Mouse (Mus musculus) layer of hippocampus, adult 6 months (tissue): ENCODE measurements around the gene Arhgef16. TPM values are rescaled to one million over a fixed set of nuclear protein-coding genes. Genes with fewer than 3 reads are reported as not detected.

Source experiments
- long read RNA-seq, 2 experiments: library from polyadenylated mRNA; unstranded; transcript quantifications; one replicate each; pipeline ENCODE4 v2.0.0; 2019 to 2020
- polyA plus RNA-seq: library from polyadenylated mRNA; unstranded; fragments of <200 nt; fragmentation: Nextera tagmentation; gene quantifications from 2 replicates; pipeline ENCODE4 v1.2.3, GENCODE M21; 2021

Gene Arhgef16
- 0.25 and 0.55 TPM in 2 replicates for polyA plus RNA-seq
- long read RNA-seq, experiment 1, result 0 reads
- long read RNA-seq, experiment 2, partial matches to known transcripts, result 0 of 5 reads
- long read RNA-seq, experiment 2, other reads (novel, unspliced or antisense), result 3 of 5 reads

GRCm38 (mm10) chr4:154301466-154301881 is at the start of gene Arhgef16:
Gene Arhgef16 (minus strand): TSS chr4:154301676.

DNA sequence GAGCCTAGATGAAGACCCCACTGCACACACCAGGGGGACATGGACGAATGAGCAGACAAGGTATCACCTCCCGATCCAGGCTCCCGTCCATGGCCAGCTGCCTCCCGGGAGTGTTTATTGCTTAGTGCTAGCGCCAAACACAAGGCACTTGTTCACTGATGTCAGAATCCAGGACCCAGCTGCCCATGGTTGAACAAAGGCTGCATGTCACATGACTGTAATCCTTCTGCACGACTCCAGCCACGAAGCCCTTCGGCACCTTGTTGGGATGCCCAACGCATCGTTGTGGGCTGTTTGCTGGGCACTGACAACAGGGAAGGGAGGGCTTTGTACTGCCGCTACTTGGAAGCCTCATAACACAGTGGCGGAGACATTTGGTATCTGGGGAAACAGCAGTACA is 34.3 kb upstream of the Arhgef16 start, which contains the start of gene B230104I21Rik:
Gene B230104I21Rik (plus strand): TSS at position 367 of the 400 bp plus-strand sequence.

Other genes with a start within 250 kb of the Arhgef16 start
- 0.36 and 0.79 TPM in 2 replicates for gene Trp73, start 161.5 kb downstream of the Arhgef16 start, polyA plus RNA-seq
- gene Wrap73, start 159.3 kb downstream of the Arhgef16 start, polyA plus RNA-seq, result 30.6 and 32.1 TPM in 2 replicates
- 106 and 124 TPM in 2 replicates for gene Tprgl, start 141.0 kb downstream of the Arhgef16 start, polyA plus RNA-seq
- 0.80 and 1.3 TPM in 2 replicates for gene Megf6, start 130.9 kb downstream of the Arhgef16 start, polyA plus RNA-seq
- 1.1 and 1.8 TPM in 2 replicates for gene B230104I21Rik, start 34.5 kb upstream of the Arhgef16 start, polyA plus RNA-seq